Mouse (Mus musculus) embryo, embryonic 11.5 days (tissue): ENCODE data around the gene Hyou1.
"Not testable (repeated sequence)": the region's sequence is repeated elsewhere in the genome, so short reads cannot be mapped to it uniquely, and the experiment has no call there.

Source experiments
- DNase-seq: peaks from one replicate; pipeline ENCODE4 v3.0.0-alpha.2; 2012; ENCODE audit warnings: low read depth, low spot score

Hyou1 gene

GRCm38 (mm10) chr9:44379054-44379834, at the start of gene Hyou1:
Hyou1 (plus strand) TSS chr9:44379490.
- DNase-seq = peak; percentile 96

- no peak for DNase-seq
These were observed 48.6 kb upstream of the Hyou1 start for GRCm38 (mm10) chr9:44330736-44331135.

GRCm38 (mm10) chr9:44332918-44333638, 46.2 kb upstream of the Hyou1 start:
- no peak for DNase-seq

- DNase-seq = peak; percentile 98
These were observed 44.6 kb upstream of the Hyou1 start, which contains the start of gene H2afx for GRCm38 (mm10) chr9:44334396-44335330. H2afx (plus strand) TSS chr9:44334694.

GRCm38 (mm10) chr9:44335331-44336092, 43.8 kb upstream of the Hyou1 start:
- no peak for DNase-seq

- DNase-seq = no peak
These were observed 43.2 kb upstream of the Hyou1 start for GRCm38 (mm10) chr9:44336093-44336406.

GRCm38 (mm10) chr9:44336513-44336912, 42.8 kb upstream of the Hyou1 start:
- not testable (repeated sequence) for DNase-seq

GRCm38 (mm10) chr9:44336964-44337363, 42.3 kb upstream of the Hyou1 start:
- no peak for DNase-seq

- DNase-seq = no peak
These were observed 41.7 kb upstream of the Hyou1 start for GRCm38 (mm10) chr9:44337436-44338169.

- no peak for DNase-seq
These were observed 40.7 kb upstream of the Hyou1 start for GRCm38 (mm10) chr9:44338574-44338973.

- no peak for DNase-seq
These were observed 37.8 kb upstream of the Hyou1 start for GRCm38 (mm10) chr9:44341487-44341886.

GRCm38 (mm10) chr9:44342173-44342572, 37.1 kb upstream of the Hyou1 start:
- DNase-seq = no peak

GRCm38 (mm10) chr9:44342605-44343004, 36.7 kb upstream of the Hyou1 start:
- no peak for DNase-seq

- DNase-seq = no peak
These were observed 36.0 kb upstream of the Hyou1 start for GRCm38 (mm10) chr9:44343290-44343689.

- peak; percentile 83 for DNase-seq
These were observed 35.4 kb upstream of the Hyou1 start, which contains the start of gene Hmbs for GRCm38 (mm10) chr9:44343781-44344421. Hmbs (minus strand) TSS chr9:44344228.

GRCm38 (mm10) chr9:44345570-44346433, 33.5 kb upstream of the Hyou1 start:
- DNase-seq = no peak

GRCm38 (mm10) chr9:44347166-44347565, 32.1 kb upstream of the Hyou1 start:
- DNase-seq = no peak

- DNase-seq = no peak
These were observed 31.7 kb upstream of the Hyou1 start for GRCm38 (mm10) chr9:44347621-44348020.

GRCm38 (mm10) chr9:44348546-44348945, 30.7 kb upstream of the Hyou1 start:
- DNase-seq = no peak
